Mouse (Mus musculus): Measurements from ENCODE around the gene Arvcf.

DNA sequence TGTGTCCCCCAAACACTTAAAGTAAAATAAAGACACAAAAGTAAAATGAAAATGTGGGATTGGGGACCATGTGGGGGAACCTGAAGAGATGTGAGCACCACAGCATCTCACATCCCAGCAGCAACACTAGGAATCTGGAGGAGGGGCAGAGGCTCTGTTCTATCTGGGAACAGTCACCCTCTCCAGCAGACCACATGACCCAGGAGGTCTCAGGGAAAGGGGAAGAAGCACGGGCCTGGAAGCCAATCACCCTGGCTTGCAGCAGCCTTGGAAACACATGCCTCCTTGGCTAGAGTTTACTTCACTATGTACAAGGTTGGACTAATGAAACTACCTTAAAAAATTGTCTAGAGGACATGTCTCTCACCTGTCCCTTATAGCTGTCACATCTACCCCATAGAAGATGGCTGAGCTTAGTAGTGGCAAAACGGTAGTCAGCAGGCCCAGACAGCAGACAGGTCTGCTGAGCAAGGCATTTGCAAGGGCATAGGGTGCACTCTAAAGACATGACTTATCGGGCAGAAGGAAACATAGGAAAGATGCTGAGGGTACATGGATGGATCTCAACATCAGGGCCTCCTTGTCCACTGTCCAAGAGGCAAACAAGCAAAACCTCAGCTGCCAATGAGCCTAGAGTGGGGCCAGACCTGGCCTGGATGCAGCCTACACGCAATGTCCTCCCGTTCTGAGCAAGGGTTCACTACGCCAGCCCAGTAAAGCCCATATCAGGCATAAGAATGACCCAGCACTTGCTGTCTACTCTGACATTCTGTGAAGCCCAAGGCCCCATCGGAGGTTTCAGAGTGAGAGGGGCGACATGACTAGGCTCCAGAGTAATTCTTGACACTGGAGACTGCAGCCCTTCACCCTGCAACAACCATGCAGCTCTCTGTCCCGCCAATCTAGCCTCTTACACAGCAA is 5.1 kb upstream of the Arvcf start:
- TF ChIP-seq POLR2A (IDR thresholded peaks at IDR 0.05; ENCODE audit: borderline replicate concordance, extremely low read depth, low read depth, low read length) (no peak), CTCF (IDR thresholded peaks at IDR 0.05; ENCODE audit: insufficient read depth, low read length) (no peak)

Measured in lung, adult 2 months (tissue).